Mouse (Mus musculus) lung, adult 2 months (tissue): ENCODE results near the gene Tlcd1. TPM values are rescaled to one million over a fixed set of nuclear protein-coding genes. Genes with fewer than 3 reads are reported as not detected.

Experiments
- DNase-seq: peaks from one replicate; pipeline ENCODE4 v3.0.0; 2022
- H3K4me1 ChIP-seq: fragments of 200-500 bp; 2 replicates; pipeline ENCODE4 v1.6.1; 2011; ENCODE audit warnings: low read length; ENCODE audit not compliant: control insufficient read depth, insufficient read depth
- H3K4me3 ChIP-seq: fragments of 200-500 bp; replicated peaks from 2 replicates; pipeline ENCODE3; 2011; ENCODE audit warnings: low read depth, mild to moderate bottlenecking, control low read depth, low read length; ENCODE audit errors: extremely low read depth
- CTCF ChIP-seq: fragments of 200-500 bp; IDR thresholded peaks from 2 replicates; pipeline ENCODE4 v1.5.1; 2011; ENCODE audit warnings: mild to moderate bottlenecking, low read length, control low read depth; ENCODE audit not compliant: insufficient read depth
- POLR2A ChIP-seq: fragments of 200-500 bp; IDR thresholded peaks from 2 replicates; pipeline ENCODE4 v1.6.1; 2011; ENCODE audit warnings: low read depth, mild to moderate bottlenecking, control low read depth, low read length, borderline replicate concordance; ENCODE audit errors: extremely low read depth
- WGBS: fragments of 180-500 bp; shearing (Covaris S2); methylation state at CpG from one replicate; pipeline ENCODE4 v1.1.7; 2018; 5-methylcytosine and 5-hydroxymethylcytosine counted together
- polyA plus RNA-seq: library from polyadenylated mRNA; depleted of rRNA; stranded (reverse); fragments of >200 nt; gene quantifications from 2 replicates; pipeline ENCODE4 v1.2.3, GENCODE M21; 2012

The Tlcd1 gene
- polyA plus RNA-seq, 1 experiment, result 38.0 TPM

GRCm38 (mm10) chr11:78146168-78146567 is 30.3 kb upstream of the Tlcd1 start:
- no peak for DNase-seq
- Histone ChIP-seq H3K4me3 (no peak overlapping the region), H3K4me1 (no peaks in the 10 kb centered on the region)
- 0 out of 2 replicates have a peak, but pooled peaks have one; percentile 17 for TF ChIP-seq CTCF
- TF ChIP-seq POLR2A, result no peak
- 88% methylated on average over 5 of the region's 5 CpGs for WGBS

GRCm38 (mm10) chr11:78146707-78147543 is 29.6 kb upstream of the Tlcd1 start:
- TF ChIP-seq POLR2A (no peak), CTCF (no peak)
- no peak for DNase-seq
- Histone ChIP-seq H3K4me3 (no peak overlapping the region), H3K4me1 (0 out of 2 replicates have a peak, but pooled peaks cover under 1% of the 10 kb centered on the region)
- WGBS, result 70% methylated on average over 6 of the region's 6 CpGs

- WGBS, result 50% methylated on average over 1 of the region's 1 CpGs
- TF ChIP-seq CTCF (peak; percentile 55; the same call in 1 of the 2 replicates), POLR2A (no peak)
- H3K4me3 ChIP-seq, result no peak overlapping the region
- H3K4me1 ChIP-seq, result peaks cover 13% of the 10 kb centered on the region; the same call in 1 of the 2 replicates
- DNase-seq, result no peak
These were observed 25.4 kb upstream of the Tlcd1 start for GRCm38 (mm10) chr11:78151161-78151560.

GRCm38 (mm10) chr11:78152299-78153231 is 23.9 kb upstream of the Tlcd1 start:
- 28% methylated on average over 9 of the region's 9 CpGs for WGBS
- Histone ChIP-seq H3K4me3 (no peak overlapping the region), H3K4me1 (peaks cover 13% of the 10 kb centered on the region; the same call in 1 of the 2 replicates)
- DNase-seq, result no peak
- TF ChIP-seq POLR2A (no peak), CTCF (no peak)

GRCm38 (mm10) chr11:78153778-78154177 is 22.7 kb upstream of the Tlcd1 start:
- Histone ChIP-seq H3K4me3 (no peak overlapping the region), H3K4me1 (peaks cover 13% of the 10 kb centered on the region; the same call in 1 of the 2 replicates)
- TF ChIP-seq POLR2A (no peak), CTCF (no peak)
- DNase-seq, result no peak
- WGBS, result 75% methylated on average over 13 of the region's 13 CpGs

GRCm38 (mm10) chr11:78155674-78156073 is 20.8 kb upstream of the Tlcd1 start:
- H3K4me1 ChIP-seq, result peaks cover 13% of the 10 kb centered on the region
- H3K4me3 ChIP-seq, result no peak overlapping the region
- 86% methylated on average over 5 of the region's 5 CpGs for WGBS
- no peak for TF ChIP-seq CTCF
- no peak for TF ChIP-seq POLR2A
- DNase-seq, result no peak

- Histone ChIP-seq H3K4me3 (no peak overlapping the region), H3K4me1 (peaks cover 13% of the 10 kb centered on the region)
- DNase-seq, result no peak
- 82% methylated on average over 6 of the region's 6 CpGs for WGBS
- TF ChIP-seq POLR2A (no peak), CTCF (no peak)
These were observed 20.3 kb upstream of the Tlcd1 start for GRCm38 (mm10) chr11:78156156-78156699.

GRCm38 (mm10) chr11:78159096-78159495 is 17.4 kb upstream of the Tlcd1 start:
- 15% methylated on average over 2 of the region's 2 CpGs for WGBS
- peak; percentile 58 for DNase-seq
- TF ChIP-seq POLR2A (no peak), CTCF (peak; percentile 100)
- Histone ChIP-seq H3K4me1 (peaks cover 7% of the 10 kb centered on the region), H3K4me3 (no peak overlapping the region)

GRCm38 (mm10) chr11:78159557-78159956 is 17.0 kb upstream of the Tlcd1 start:
- 59% methylated on average over 7 of the region's 7 CpGs for WGBS
- no peak overlapping the region for H3K4me3 ChIP-seq
- TF ChIP-seq CTCF (0 out of 2 replicates have a peak, but pooled peaks have one; percentile 2), POLR2A (no peak)
- no peak for DNase-seq
- H3K4me1 ChIP-seq, result peaks cover 9% of the 10 kb centered on the region
